Mouse (Mus musculus) embryonic stem cell, embryonic (primary cell): ENCODE results near the gene Vmn2r94.

Source experiments
- CTCF ChIA-PET, 4 experiments: fragments of 300-600 bp in 2 of 4; fragments of 350-600 bp in 2 of 4; sonication (Branson Sonifier 250); formaldehyde crosslinking; loops; one replicate each; lab custom pipeline; 2022; ENCODE audit warnings: inconsistent platforms in 2 of 4; lab: Charles Lee
- POLR2A ChIA-PET, 4 experiments: fragments of 300-600 bp in 2 of 4; fragments of 350-600 bp in 2 of 4; sonication (Branson Sonifier 250); formaldehyde crosslinking; loops; one replicate each; lab custom pipeline; 2022; ENCODE audit warnings: antibody characterized with exemption in 4 of 4, inconsistent platforms in 1 of 4; lab: Charles Lee

The Vmn2r94 gene

GRCm38 (mm10) chr17:18277656-18278055, at the start of gene Vmn2r94:
Gene Vmn2r94, minus strand, starts transcription at chr17:18277756.
- POLR2A ChIA-PET: no interaction called here
- CTCF ChIA-PET: no interaction called here

- POLR2A ChIA-PET: no interaction called here
- CTCF ChIA-PET: no interaction called here
Measured at GRCm38 (mm10) chr17:18323031-18323430, 45.5 kb upstream of the Vmn2r94 start.

DNA sequence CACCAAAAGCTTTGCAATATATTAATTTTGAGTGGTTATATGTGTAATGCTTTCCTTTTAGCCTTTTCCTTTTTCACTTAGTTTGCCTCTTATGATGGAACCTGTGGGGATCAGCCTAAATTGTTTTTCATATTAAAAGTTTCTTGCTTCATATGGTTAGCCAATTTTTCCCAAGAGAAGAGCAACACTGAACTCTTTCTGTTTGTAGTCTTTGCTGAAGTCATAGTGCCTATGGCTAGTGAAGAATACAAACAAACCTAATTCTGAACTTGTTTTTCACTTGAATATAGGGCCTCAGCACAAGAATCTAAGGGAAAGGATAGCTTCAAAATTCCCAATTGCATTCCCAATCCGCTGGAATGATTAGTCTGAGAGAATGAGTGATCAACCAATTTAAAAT, 20.2 kb upstream of the Vmn2r94 start, which contains the start of gene Vmn2r93:
Vmn2r93 (plus strand) TSS at position 301 of the 400 bp plus-strand sequence.
- CTCF ChIA-PET: no interaction called here
- POLR2A ChIA-PET: interaction anchor here in 1 of 4 experiments (1.5 kb wide), 1 partner anchor 15 kb away, joined by 4 read pairs; no protein-coding TSS in a partner anchor

DNA sequence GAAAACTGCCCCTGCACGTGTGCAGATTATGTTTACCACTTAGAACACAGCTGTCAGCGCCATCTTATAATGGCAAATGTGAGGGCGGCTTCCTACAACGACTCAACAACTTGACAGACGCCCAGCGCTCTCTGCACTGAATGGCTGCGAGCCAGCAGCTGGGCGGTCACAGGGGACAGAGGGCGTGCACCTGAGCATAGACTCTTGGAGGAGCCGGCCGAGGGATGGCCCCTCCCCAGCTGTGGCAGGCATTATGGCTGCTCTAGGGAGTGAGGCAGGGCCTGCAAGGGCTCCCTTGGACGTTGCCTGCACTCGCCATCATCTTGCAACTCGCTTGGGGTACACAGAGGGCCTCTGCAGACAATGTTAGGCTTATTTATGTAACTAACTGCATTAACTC, 40.6 kb downstream of the Vmn2r94 start:
- ChIA-PET CTCF (no interaction called here), POLR2A (no interaction called here)

- ChIA-PET CTCF (no interaction called here), POLR2A (no interaction called here)
Measured at GRCm38 (mm10) chr17:18231996-18232395, 45.6 kb downstream of the Vmn2r94 start.

DNA sequence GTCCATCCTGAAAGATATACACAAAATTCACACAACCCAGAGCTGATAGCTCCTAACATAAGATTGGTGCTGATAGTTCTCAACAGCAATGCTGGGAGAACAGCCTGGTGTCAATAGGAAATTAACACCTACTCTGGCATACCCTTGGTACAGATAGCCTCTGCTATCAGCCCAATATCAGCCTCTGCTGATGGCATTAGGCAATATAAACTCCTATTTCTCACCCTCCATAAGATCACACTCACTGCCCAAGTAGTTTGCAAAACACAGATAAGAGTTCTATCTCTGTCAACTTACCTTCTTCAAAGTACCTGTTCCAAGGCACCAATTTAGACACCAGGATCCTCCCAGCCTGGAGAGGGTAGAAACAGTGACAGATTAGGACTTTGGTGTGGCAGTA, 56.3 kb downstream of the Vmn2r94 start:
- ChIA-PET CTCF (no interaction called here), POLR2A (interaction anchor here in 1 of 4 experiments (0.6 kb wide), 1 partner anchor 58 kb away, joined by 4 read pairs; no protein-coding TSS in a partner anchor)
